Mouse (Mus musculus) mouse embryonic stem cell (cell line): ENCODE data around the gene Ndufs7.

Experiments
- in situ Hi-C, 2 experiments: fragments of 300-500 bp; cut with MboI; formaldehyde crosslinking; loops; 1 replicate in 1 of 2; 3 replicates in 1 of 2; pipeline ENCODE4 v1.14.3; 2019 to 2020; ENCODE audit warnings: low sequenced_read_pairs in 2 of 2, low pct_unique_long_range_greater_than_20kb in 1 of 2, mixed read lengths in 1 of 2; ENCODE audit not compliant: unreplicated experiment in 1 of 2

Ndufs7 gene

GRCm38 (mm10) chr10:80237020-80237419 is 11.9 kb upstream of the Ndufs7 start:
- in situ Hi-C loops, result no loop called here

GRCm38 (mm10) chr10:80238306-80238705 is 10.6 kb upstream of the Ndufs7 start:
- in situ Hi-C loops, result no loop called here

DNA sequence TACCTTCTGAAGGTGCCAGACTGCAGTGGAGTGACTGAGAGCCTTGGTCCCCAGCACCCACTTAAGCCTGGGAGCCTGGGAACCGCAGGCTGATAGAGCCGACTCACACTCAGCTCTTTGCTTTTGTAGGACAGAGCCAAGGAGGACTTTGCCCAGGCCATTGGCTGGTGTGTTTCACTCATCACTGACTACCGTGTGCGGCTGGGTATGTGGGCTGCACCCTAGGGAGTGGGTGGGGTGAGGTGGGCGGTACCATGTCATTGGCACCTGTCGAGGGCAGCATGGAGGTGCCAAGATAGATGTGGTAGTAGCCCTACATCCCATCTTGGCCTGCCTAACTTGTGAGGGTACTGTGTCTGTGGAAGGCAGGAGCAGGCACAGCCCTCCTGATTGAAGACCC is 9.1 kb upstream of the Ndufs7 start:
- in situ Hi-C loops, result no loop called here

- in situ Hi-C loops, result no loop called here
Observed at GRCm38 (mm10) chr10:80242088-80242487, 6.8 kb upstream of the Ndufs7 start.

GRCm38 (mm10) chr10:80242607-80243006 is 6.3 kb upstream of the Ndufs7 start:
- in situ Hi-C loops, result no loop called here

DNA sequence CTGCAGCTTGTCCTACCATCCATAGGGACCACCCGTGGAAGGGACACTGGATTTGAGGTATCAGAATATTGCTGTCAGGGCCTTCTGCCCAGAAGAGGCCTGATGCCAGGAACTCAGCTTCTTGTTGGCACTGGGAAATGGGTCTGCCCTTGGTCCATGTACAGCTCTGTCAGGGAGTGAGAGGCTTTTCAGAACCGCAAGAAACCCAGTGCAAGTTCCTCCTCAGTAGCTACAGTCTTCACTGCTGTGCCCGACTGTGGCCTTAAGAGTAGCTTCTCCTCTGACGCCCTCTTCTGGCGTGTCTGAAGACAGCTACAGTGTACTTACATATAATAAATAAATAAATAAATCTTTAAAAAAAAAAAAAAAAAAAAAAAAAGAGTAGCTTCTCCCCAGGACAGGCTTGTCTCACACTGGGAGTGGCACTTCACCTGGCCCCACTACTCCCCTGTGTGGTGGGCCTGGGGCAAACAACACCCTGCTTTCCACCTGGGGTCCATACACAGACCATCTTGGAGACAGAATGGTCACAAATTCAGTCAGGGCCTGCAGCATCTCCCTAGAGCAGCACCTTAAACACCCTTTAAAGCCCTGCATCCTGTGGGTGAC is 4.0 kb upstream of the Ndufs7 start:
- in situ Hi-C loops, result loop anchor here (5.0 kb wide), 1 partner anchor 68 kb away; the partner anchor contains the start of gene Efna2 (in 2 of the 2)

- in situ Hi-C loops, result loop anchor here (5.0 kb wide), 1 partner anchor 68 kb away; the partner anchor contains the start of gene Efna2 (in 2 of the 2)
Observed at GRCm38 (mm10) chr10:80245600-80245999, 3.3 kb upstream of the Ndufs7 start.

DNA sequence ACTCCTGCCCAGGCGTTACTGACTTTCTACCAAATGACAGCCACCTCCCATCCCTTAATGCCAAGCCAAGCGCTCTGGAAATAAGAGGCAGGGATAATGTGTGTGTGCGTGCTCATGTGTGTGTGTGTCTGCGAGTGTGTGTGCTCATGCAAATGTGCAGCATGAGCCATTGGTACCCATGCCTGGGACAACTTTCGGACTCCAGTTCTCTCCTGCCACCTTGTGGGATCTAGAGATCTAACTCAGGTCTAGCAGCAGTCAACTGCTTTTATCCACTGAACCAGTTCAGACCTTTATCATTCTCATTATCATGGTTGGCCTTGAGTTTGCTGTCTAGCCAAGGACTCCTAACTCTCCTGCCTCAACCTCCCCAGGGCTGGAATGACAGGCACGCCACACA is 1.1 kb upstream of the Ndufs7 start:
- in situ Hi-C loops, result loop anchor here (5.0 kb wide), 1 partner anchor 71 kb away; the partner anchor contains the start of gene Efna2 (in 2 of the 2)

GRCm38 (mm10) chr10:80248437-80248836 is 484 bp upstream of the Ndufs7 start:
- in situ Hi-C loops, result loop anchor here (5.0 kb wide), 1 partner anchor 71 kb away; the partner anchor contains the start of gene Efna2 (in 2 of the 2)

- in situ Hi-C loops, result no loop called here
Observed at GRCm38 (mm10) chr10:80250059-80250458, 1.1 kb downstream of the Ndufs7 start.

- in situ Hi-C loops, result no loop called here
Observed at GRCm38 (mm10) chr10:80250573-80250972, 1.7 kb downstream of the Ndufs7 start.

DNA sequence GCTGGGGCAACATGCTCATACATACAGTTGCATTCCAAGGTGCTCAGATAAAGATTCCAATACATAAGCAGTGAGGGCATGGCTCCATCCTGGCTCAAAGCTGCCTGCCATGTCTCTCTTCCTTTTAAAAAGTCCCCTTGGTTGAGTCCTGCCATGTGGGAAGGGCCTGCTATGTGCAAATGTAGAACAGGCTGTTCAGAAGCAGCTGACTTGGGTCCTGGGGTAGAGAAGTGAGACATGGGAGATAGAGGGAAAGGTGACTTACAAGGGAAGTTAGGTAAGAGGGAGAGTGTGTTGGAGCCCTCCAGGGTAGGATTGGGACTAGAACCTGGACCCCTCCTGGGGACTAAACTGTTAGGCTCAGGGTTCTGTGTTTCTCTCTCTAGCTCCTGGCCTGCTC is 3.1 kb downstream of the Ndufs7 start:
- in situ Hi-C loops, result no loop called here

- in situ Hi-C loops, result no loop called here
Observed at GRCm38 (mm10) chr10:80252493-80253274, 3.8 kb downstream of the Ndufs7 start.

DNA sequence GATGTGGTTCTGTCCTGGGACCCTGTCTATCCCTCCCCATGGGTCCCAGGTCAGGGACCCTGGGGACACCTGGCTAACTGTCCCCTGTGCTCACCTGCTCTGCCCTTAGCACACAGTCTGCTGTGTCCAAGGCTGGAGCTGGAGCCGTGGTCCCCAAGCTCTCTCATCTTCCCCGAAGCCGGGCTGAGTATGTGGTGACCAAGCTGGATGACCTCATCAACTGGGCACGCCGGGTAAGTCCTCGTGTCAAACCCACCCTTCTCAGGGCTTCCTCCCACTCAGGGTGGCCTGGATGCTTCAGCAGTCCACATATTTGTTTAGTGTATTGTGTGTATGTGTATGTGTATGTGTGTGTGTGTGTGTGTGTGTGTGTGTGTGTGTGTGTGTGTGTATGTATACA is 4.6 kb downstream of the Ndufs7 start:
- in situ Hi-C loops, result no loop called here

GRCm38 (mm10) chr10:80254331-80255297 is 5.7 kb downstream of the Ndufs7 start:
- in situ Hi-C loops, result no loop called here

GRCm38 (mm10) chr10:80255881-80256535 is 7.1 kb downstream of the Ndufs7 start:
- in situ Hi-C loops, result no loop called here

DNA sequence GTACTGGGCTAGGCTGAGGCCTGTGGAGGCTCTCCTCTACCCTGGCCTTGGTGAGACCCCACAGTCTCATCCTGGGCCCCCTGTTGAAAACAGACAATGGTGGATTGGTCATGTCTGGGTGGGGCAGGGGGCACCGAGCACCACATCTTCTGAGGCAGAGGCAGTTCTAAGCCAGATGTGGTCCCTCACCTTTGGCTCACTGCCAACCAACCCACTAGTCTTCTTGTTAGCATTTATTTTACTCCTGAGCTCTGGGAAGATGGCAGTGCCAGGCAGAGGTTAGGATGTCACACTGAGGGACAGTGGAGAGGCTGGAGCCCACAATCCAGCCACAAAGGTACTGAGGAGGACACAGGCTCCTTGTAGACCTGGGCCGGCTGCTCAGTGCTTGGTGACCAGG is 9.0 kb downstream of the Ndufs7 start:
- in situ Hi-C loops, result no loop called here

- in situ Hi-C loops, result no loop called here
Observed at GRCm38 (mm10) chr10:80258752-80259462, 10.0 kb downstream of the Ndufs7 start.
